Mouse (Mus musculus): ENCODE results near the gene Ankrd33. TPM values are rescaled to one million over a fixed set of nuclear protein-coding genes. Genes with fewer than 3 reads are reported as not detected.

Gene Ankrd33
- total RNA-seq, 4 experiments from 2014 or later, result 0.34 TPM; not detected in 3

DNA sequence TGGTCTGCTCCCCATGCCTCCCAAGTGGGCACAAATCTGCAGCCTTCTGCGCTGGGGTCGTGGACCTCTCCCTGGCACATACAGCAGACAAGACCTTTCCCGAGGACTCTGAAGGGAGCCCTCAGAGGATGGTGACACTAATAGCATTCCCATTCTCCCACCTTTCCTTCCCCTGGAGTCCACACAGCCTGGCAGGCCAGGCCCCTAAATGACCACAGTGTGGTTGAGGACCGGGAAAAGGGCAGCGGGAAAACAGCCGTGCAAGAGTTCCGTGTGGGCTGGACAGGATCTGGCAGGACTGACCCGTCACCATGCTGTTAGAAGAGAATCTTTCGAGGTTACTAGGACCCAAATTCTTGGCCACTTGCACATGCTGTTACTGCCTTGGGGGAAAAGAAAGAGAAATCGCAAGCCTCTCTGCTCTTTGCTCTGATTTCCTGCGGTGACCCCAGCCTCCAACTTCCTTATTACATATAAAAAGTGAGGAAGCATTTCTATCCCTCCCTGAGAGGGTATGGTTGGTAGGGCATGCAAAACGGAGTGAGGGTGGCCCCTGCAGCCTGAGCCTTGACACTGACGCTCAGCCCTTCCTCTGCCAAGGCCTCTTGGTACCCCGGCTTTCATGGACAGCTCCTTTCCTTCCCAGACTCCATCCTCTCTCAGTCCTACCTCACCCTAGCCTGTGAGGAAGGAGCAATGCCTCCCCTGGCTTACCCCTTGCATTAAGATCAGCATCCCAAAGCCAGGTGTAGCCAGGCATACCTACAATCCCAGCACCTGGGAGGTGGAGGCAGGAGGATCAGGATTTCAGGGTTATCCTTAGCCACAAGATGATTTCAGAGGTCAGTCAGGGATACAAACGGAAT is 30.8 kb downstream of the Ankrd33 start:
- DNase-seq (ENCODE audit: low spot score in 2 of 2), result no peak

DNA sequence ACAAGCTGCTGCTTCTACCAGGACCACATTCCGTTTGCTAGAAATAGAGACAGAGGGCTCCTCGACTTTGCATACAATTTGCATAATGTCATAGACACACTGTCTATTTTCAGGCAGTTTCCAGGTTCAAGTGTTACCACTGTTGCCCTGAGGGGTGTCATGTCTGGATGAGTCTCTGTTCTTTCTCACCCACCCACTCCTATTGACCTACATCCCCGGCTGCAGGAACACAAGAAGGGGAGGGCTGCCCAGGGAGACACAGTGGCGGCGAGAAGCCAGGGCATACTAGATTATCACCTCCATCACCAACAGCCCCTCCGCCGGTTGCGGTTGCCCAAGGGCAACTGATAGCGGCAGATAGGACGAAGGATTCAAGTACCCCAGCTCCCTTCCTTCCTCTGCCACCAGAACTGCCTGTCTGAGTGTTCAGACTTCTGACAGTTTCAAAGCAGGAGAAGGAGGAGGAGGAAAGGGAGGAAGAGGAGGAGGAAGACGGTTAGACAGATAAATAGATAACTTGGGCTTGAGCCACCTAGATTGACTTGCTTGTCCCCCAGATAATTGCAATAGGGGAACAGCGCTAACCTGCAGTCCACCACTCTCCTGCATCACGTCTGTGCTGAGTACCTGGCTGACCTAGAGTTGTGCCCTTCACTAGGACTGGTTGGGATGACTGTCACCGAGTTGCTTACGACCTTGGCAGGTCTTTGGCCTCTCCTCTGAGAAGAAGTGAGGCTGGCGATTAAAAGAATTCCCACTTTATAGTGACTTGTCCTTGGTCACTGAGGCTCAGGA is 31.8 kb downstream of the Ankrd33 start:
- no peak for DNase-seq (ENCODE audit: low spot score in 2 of 2)

DNA sequence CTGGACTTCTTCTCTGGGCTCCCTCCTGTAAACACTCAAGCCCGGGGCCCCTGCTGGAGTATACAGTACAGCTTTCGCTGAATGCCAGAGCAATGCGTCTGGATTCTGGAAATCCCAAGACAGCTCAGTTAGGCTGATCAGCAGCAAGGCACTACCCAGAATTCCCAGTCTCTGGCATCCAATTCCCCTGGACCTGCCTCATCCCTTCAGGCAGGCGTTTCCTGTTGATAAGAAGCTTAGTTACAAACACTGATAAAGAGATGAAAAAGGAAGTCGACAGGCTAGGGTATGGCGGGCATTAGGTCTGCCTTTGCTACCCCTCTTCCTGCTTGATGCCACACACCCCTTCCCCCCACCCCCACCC is 32.3 kb downstream of the Ankrd33 start:
- DNase-seq (ENCODE audit: low spot score in 2 of 2), result no peak

DNA sequence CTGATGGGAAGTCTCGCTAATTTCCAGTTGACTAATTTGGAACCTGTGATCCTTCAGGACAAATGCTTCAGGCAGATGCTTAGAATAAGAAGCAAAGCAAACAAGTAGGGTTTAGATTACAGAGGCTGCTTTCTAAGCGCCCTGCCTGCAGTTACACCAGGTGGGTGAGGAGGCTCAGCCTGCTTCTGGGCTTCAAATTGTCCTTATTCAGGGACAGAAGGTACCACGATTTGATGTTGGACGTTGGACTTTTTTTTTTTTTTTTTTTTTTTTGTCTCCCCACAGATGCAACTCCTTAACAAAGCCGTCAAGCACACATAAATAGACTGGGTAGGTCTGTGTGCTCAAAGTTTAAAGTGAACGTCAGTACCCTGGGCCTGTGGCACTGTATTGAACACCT is 33.0 kb downstream of the Ankrd33 start:
- no peak for DNase-seq (ENCODE audit: low spot score in 2 of 2)

DNA sequence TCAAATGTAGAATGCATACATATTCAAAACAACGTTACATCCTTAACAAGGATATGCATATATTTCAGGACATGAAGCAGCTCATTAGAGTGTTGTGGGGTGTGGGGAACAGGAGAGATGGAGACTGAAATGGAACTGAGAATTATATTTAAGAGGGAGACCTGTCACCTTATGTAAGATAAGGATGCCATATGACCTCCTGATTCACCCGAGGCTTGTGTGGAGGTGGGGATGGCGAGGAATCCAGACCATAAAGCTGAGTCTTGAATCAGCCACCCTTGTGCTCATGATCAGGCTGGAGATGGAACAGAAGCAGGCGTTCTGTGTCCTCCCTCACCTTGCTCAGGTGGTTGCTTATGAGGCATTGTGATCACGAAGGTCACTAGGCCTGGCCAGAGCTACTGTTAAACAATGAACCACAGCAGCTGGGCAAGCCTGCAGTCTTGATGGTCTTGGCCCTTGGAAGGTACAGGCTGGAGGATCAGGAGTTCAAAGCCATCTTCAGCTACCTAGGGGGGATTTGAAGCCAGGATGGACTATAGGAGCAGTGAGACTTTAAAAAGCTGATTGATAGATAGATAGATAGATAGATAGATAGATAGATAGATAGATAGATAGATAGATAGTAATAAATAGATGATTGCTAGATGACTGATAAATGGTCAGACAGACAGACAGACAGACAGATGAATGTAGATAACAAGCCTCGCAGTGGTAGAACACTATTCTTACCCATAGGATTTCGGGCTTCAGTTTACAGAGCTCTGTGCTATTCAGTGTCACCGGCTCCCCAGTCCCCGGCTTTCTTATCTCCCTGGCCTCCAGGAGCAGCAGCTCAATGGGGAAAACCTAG is 36.1 kb downstream of the Ankrd33 start:
- DNase-seq (ENCODE audit: low spot score in 2 of 2), result no peak

DNA sequence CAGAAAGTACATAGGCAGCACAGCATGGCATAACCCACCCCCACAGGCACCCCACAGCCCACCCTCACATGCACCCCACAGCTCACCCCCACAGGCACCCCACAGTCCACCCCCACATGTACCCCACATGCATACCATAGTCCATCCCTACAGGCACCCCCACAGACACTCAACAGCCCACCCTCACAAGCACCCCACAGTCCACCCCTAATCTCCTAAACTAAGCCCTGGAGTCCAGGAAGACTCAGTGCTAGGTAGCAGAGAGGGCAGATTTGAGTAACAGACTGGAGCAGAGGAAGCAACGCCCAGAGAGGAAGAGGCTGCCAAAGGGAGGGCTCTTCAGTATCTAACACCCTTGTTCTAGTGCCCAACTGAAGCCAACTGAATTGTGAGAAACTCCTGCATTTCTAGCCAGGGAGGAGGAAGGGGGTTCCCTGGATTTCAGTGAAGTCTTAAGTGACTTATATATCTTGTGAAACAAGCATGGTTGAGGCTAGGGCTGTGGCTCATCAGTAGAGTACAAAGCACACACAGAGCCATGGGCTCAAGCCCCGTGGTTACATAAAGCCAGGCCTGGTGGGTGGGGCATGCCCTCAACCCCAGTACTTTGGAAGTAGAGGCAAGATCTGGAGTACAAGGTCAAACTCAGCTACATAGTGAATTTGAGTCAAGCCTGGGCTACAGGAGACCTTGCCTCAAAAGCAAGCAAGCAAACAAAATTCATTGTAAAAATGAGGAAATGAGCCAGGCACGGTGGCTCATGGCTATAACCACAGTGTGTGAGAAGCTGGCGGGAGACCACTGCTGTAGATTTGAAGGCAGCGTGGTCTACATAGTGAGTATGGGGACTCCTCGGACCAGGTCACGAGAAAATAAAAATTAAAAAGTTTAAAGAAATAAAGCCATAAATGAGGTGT is 39.4 kb downstream of the Ankrd33 start:
- no peak for DNase-seq (ENCODE audit: low spot score in 2 of 2)

DNA sequence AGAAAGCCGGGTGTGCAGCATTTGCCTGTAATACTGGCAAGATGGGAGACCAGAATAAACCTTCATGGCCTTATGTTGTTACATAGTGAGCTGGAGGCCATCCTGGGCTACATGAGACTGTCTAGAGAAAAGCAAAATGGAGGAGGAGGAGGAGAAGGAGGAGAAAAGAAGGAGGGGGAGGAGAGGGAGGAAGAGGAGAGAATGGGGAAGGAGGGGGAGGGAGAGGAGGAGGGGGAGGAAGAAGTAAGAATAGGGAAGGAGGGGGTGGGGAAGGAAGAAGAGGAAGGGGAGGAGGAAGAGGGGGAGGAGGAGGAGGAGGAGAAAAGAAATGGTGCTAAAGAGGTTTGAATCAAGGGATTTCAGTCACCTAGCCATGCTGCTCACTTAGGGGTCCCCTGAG is 44.6 kb downstream of the Ankrd33 start:
- DNase-seq (ENCODE audit: low spot score in 2 of 2), result no peak

DNA sequence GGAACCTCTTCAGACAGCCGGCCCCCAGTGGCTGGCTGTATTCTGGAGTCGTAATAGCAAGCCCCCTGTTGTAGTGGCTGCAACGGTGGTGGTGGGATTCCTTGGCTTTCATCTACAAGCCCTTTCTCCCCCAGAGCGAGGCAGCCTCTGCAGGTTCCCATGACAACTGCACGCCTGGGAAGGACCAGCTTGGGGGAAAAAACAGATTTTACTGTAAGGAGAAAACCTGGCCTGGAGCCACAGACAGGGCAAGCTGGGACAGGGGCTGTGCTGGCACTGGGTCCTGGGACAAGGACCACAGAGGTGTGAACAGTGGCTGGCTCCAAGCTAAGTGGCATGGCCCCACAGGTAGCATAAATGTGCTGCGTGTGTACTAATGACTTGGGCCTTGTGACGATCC is 45.0 kb downstream of the Ankrd33 start:
- no peak for DNase-seq (ENCODE audit: low spot score in 2 of 2)

DNA sequence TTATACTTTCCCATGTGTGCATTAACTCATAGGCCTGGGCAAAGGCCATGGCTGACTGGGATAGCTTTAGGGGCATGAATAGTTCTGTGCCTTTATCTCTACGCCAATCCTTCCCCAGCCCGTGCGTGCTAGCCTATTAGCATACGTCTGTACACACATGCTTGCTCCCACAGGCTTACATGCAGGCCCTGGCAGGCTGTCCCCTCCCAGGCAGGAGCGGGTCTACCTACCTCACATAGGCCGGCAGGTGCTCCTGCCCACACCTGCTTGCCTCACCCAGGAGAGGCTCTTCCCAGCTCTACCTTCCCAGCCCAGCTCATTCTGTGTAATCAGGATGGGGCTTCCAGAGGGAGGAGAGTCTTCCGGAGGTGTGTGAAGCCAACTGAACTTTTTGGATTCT is 46.0 kb downstream of the Ankrd33 start:
- no peak for DNase-seq (ENCODE audit: low spot score in 2 of 2)

DNA sequence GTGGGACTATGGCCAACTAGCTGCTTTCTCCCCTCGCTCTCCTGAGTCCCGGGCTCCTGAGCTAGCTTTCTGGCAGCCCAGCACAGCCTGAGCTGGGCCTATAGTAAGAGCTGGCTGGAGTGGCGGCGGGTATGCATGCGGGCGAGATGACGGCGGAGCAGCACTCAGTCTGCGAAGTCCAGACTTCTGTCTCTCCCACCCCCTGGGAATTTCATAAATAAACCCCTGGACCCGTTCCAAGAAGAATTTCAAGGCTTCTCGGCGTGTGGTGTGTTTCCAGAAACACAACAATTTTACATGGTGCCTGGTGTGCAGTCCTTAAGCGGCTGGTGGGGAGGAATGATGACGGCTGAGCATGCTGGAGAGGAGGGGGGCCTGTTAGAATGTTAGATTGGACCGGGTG is 47.5 kb downstream of the Ankrd33 start:
- DNase-seq (ENCODE audit: low spot score in 2 of 2), result no peak

DNA sequence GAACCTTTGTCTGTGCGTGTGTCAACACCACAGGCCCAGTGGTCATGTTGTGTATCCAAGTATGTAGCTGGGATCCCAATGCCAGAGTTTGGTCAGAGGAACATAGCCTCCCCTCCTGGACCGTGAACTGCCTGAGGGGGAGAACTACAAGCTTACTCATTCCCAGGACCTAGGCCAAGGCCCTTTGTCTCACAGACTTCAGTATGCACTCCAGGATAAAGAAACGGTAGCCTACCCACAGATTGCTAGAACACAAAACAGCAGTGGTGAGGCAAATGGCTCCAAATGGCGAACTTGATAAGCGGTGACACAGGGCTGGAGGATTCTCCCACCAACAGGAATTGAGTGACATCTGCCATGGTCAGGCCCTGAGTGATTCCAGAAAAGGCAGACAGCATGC is 48.3 kb downstream of the Ankrd33 start:
- no peak for DNase-seq (ENCODE audit: low spot score in 2 of 2)

DNA sequence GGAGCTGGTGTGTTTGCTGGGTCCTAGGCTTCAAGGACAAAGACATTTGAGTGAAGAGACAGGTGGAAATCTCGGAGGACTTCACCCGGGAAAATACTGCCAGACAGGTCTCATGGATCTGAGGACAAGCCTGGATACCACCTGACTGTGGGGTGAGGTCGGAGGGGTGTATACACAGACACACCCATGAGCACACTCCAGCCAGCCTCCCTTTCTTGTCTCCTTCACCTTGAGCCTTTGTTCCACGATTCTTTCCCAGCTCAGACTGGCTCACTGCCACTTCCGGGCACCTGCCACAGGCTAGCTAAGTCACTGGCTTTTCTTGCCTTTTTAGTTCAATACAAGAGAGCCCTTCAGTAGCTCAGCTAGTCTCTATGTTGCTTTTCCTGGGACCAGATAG is 48.7 kb downstream of the Ankrd33 start:
- no peak for DNase-seq (ENCODE audit: low spot score in 2 of 2)

DNA sequence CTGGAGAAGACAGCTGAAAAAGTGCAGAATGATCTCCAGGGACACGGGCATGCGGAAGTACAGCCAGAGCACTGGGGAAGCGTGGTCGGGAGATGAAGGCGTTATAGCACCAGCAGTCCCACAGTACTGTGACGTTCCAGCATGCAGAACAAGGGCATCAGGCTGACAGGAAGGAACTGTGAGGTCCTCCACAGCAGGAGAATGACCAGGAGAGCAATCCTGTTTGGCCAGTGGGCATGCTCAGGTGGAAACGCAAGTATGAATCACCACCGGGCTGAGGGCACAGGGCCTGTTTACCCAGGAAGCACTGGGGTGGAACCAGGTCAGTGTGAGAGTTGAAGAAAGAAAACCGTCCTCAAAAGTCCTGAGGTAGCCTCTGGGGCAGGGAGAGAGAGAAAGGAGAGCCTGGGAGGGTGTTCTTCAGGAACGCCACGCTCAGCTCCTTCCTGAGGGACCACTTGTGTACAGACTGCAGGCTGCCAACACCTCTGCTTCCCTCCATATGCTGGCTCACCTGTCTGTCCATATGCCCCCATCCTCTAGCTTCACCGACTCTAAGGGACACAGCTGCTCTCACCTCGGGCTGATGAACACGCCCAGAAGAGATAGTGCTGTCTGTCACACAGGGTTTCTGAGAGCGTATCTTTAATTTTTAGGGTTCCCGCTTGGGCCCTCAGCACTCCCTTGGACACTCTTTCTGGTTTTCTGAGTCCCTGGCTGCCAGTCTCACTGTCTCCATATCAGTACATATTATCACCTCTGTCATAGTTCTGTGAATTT is 50.3 kb downstream of the Ankrd33 start:
- no peak for DNase-seq (ENCODE audit: low spot score in 2 of 2)

DNA sequence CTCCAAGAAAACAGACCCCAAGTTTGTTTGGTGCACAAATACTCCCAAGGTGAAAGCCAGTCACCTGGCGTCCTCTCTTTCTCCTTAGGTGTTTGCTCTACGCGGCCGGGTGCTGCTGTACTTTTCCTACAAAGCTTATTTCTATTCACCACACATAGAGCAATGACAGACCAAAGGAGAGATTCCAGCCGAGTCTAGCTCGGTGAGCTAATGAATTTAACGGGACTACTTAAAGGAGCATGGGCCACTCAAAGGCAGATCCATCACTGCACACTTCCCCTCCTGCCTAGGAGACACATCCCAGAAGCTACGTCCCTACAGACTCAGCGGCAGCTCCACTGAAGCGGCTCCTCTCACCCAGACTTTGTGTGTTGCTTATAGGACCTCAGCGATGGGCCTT is 52.0 kb downstream of the Ankrd33 start:
- no peak for DNase-seq (ENCODE audit: low spot score in 2 of 2)

Other genes with a start within 250 kb of the Ankrd33 start
- 100 to 1,000 TPM; 200 to 226 (median 209) TPM for gene Scn8a, start 245.9 kb upstream of the Ankrd33 start, total RNA-seq (2022)
- gene Gm47841, start 68.4 kb upstream of the Ankrd33 start, total RNA-seq (2022), result not detected
- gene Fignl2, start 37.2 kb upstream of the Ankrd33 start, total RNA-seq (2022), result 1 to 10 TPM; 1.5 to 1.8 (median 1.6) TPM
- 10 to 100 TPM; 18.9 to 25.1 (median 19.3) TPM for gene Acvrl1, start 12.8 kb downstream of the Ankrd33 start, total RNA-seq (2022)
- 100 to 1,000 TPM; 100 to 118 (median 110) TPM for gene Acvr1b, start 58.3 kb downstream of the Ankrd33 start, total RNA-seq (2022)
- 10 to 100 TPM; 56.3 to 63.9 (median 62.1) TPM for gene Grasp, start 108.4 kb downstream of the Ankrd33 start, total RNA-seq (2022)
- 100 to 1,000 TPM in 1 of 4 experiments, 10 to 100 TPM in 3; 36.3 to 102 (median 74.5) TPM for gene Nr4a1, start 138.5 kb downstream of the Ankrd33 start, total RNA-seq (2022)
- 10 to 100 TPM; 35.9 to 39.3 (median 37.6) TPM for gene Atg101, start 168.5 kb downstream of the Ankrd33 start, total RNA-seq (2022)
- gene 6030408B16Rik, start 177.5 kb downstream of the Ankrd33 start, total RNA-seq (2022), result under 1 TPM in 3 of 4 experiments, not detected in 1; 0.18 to 0.91 (median 0.84) TPM